Mouse (Mus musculus) limb, embryonic 11.5 days (tissue): Measurements from ENCODE around the gene Tor1aip1. TPM values are rescaled to one million over a fixed set of nuclear protein-coding genes. Genes with fewer than 3 reads are reported as not detected.
"Not testable (repeated sequence)": the region's sequence is repeated elsewhere in the genome, so short reads cannot be mapped to it uniquely, and the experiment has no call there.

Experiments used
- ATAC-seq: fragments of 200-750 bp; cut with Nextera tagmentation; 2 replicates; pipeline ENCODE4 v1.8.0; 2017; ENCODE audit warnings: low read depth; ENCODE audit not compliant: insufficient number of reproducible peaks, low FRiP score, low TSS enrichment
- DNase-seq: peaks from one replicate; pipeline ENCODE4 v3.0.0-alpha.2; 2015; ENCODE audit warnings: low spot score
- H3K27ac ChIP-seq: fragments of 300-500 bp; sonication (generic); replicated peaks from 2 replicates; pipeline ENCODE4 v1.5.1; 2014; ENCODE audit warnings: low read depth, mild to moderate bottlenecking, low read length
- H3K27me3 ChIP-seq: fragments of 300-500 bp; sonication (generic); 2 replicates; pipeline ENCODE4 v1.6.1; 2014; ENCODE audit warnings: mild to moderate bottlenecking, low read length, mixed read lengths; ENCODE audit not compliant: control insufficient read depth, insufficient read depth
- H3K36me3 ChIP-seq: fragments of 300-500 bp; sonication (generic); 2 replicates; pipeline ENCODE4 v1.6.1; 2014; ENCODE audit warnings: mild to moderate bottlenecking, low read length, moderate library complexity, mixed read lengths; ENCODE audit not compliant: control insufficient read depth, insufficient read depth
- H3K4me1 ChIP-seq: fragments of 300-500 bp; sonication (generic); 2 replicates; pipeline ENCODE4 v1.6.1; 2014; ENCODE audit warnings: low read length, mixed read lengths; ENCODE audit not compliant: control insufficient read depth, insufficient read depth
- H3K4me2 ChIP-seq: fragments of 300-500 bp; sonication (generic); 2 replicates; pipeline ENCODE4 v1.6.1; 2014; ENCODE audit warnings: low read depth, mild to moderate bottlenecking, moderate library complexity; ENCODE audit not compliant: severe bottlenecking
- H3K4me3 ChIP-seq: fragments of 300-500 bp; sonication (generic); 2 replicates; pipeline ENCODE4 v1.5.1; 2014; ENCODE audit warnings: low read depth, low read length
- H3K9ac ChIP-seq: fragments of 300-500 bp; sonication (generic); 2 replicates; pipeline ENCODE4 v1.6.1; 2014; ENCODE audit warnings: mild to moderate bottlenecking, low read length
- H3K9me3 ChIP-seq: fragments of 300-500 bp; sonication (generic); 2 replicates; pipeline ENCODE4 v1.6.1; 2016; ENCODE audit warnings: low read length; ENCODE audit not compliant: control insufficient read depth
- WGBS: fragments of 180-500 bp; shearing (Covaris S2); extraction: QIAGEN DNeasy Blood & Tissue Kit; methylation state at CpG from one replicate; pipeline ENCODE4 v1.1.7; 2014; 5-methylcytosine and 5-hydroxymethylcytosine counted together
- polyA plus RNA-seq: library from polyadenylated mRNA; unstranded; fragments of >200 nt; fragmentation: Nextera tagmentation; extraction: Ambion mirVana; gene quantifications from 2 replicates; pipeline ENCODE4 v1.2.1, GENCODE M21; 2014

The Tor1aip1 gene
- polyA plus RNA-seq, 1 experiment from 2014 or later, result 42.3 TPM

- Histone ChIP-seq H3K9ac (peak overlapping the region; percentile 53), H3K9me3 (no peaks in the 10 kb centered on the region), H3K36me3 (peaks cover 2% of the 10 kb centered on the region; the same call in 1 of the 2 replicates), H3K4me3 (peak overlapping the region; percentile 49), H3K27ac (no peak overlapping the region), H3K4me2 (peak overlapping the region; percentile 33), H3K4me1 (peaks cover 8% of the 10 kb centered on the region; the same call in 1 of the 2 replicates), H3K27me3 (no peaks in the 10 kb centered on the region)
- WGBS, result 2% methylated on average over 22 of the region's 22 CpGs
- ATAC-seq (peak; percentile 87), DNase-seq (peak; percentile 92)
Observed at GRCm38 (mm10) chr1:156040731-156041401, 4.6 kb upstream of the Tor1aip1 start.

- not testable (repeated sequence) for H3K4me1 ChIP-seq, H3K9me3 ChIP-seq, H3K4me2 ChIP-seq, DNase-seq, H3K9ac ChIP-seq, H3K4me3 ChIP-seq, H3K27ac ChIP-seq, H3K36me3 ChIP-seq, H3K27me3 ChIP-seq, ATAC-seq
- 67% methylated on average over 7 of the region's 7 CpGs for WGBS
Observed at GRCm38 (mm10) chr1:156039989-156040388, 3.7 kb upstream of the Tor1aip1 start.

DNA sequence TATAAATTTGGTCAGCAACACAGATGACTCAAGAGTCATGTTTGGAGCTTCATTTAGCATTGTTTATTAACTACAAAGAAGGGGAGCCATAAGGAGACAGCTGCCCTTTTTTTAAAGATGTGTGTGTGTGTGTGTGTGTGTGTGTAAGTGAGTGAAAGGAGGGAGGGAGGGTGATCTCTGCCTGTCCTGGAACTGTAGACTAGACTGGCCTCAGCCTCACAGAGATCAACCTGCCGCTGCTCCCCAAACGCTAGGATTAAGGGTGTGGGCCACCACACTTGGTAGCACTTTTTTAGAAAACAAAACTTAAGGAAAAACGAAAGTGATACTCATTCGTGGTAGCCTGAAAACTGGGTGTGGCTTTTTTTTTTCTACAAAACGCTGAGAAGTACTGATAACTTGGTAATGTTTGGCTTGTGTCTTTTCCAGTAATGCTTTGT lies 884 bp upstream of the Tor1aip1 start:
- WGBS, result 68% methylated on average over 5 of the region's 5 CpGs
- H3K4me3 ChIP-seq, result no peak overlapping the region
- no peak for ATAC-seq

GRCm38 (mm10) chr1:156035269-156035929 lies 881 bp downstream of the Tor1aip1 start, which contains the start of gene Tor1aip2:
Gene Tor1aip2, plus strand, starts transcription at chr1:156035403.
- Histone ChIP-seq H3K36me3 (peaks cover 8% of the 10 kb centered on the region; the same call in 1 of the 2 replicates), H3K4me2 (peak within 1 kb of the TSS; percentile 65), H3K4me3 (peak within 1 kb of the TSS; percentile 72), H3K27me3 (no peaks in the 10 kb centered on the region), H3K9me3 (no peaks in the 10 kb centered on the region), H3K4me1 (0 out of 2 replicates have a peak, but pooled peaks cover 5% of the 10 kb centered on the region), H3K27ac (peak within 1 kb of the TSS; percentile 99), H3K9ac (peak within 1 kb of the TSS; percentile 88)
- peak; percentile 91 for DNase-seq
- ATAC-seq, result peak; percentile 83
- under 1% methylated on average over 49 of the region's 59 CpGs for WGBS

More for the DNA sequence above, 884 bp upstream of the Tor1aip1 start:
- H3K9me3 ChIP-seq, result no peaks in the 10 kb centered on the region
- H3K9ac ChIP-seq, result no peak overlapping the region
- H3K4me2 ChIP-seq, result no peak overlapping the region
- DNase-seq, result no peak
- H3K4me1 ChIP-seq, result peaks cover 9% of the 10 kb centered on the region; the same call in 1 of the 2 replicates
- no peaks in the 10 kb centered on the region for H3K27me3 ChIP-seq
- 0 out of 2 replicates have a peak overlapping the region, but pooled peaks have one; percentile 45 for H3K27ac ChIP-seq
- peaks cover 5% of the 10 kb centered on the region; the same call in 1 of the 2 replicates for H3K36me3 ChIP-seq

GRCm38 (mm10) chr1:156034661-156035060 lies 1.6 kb downstream of the Tor1aip1 start:
- Histone ChIP-seq H3K36me3 (peaks cover 10% of the 10 kb centered on the region; the same call in 1 of the 2 replicates), H3K9me3 (no peaks in the 10 kb centered on the region), H3K4me3 (peak overlapping the region; percentile 72), H3K9ac (peak overlapping the region; percentile 88), H3K4me2 (peak overlapping the region; percentile 65), H3K27me3 (no peaks in the 10 kb centered on the region), H3K27ac (no peak overlapping the region), H3K4me1 (0 out of 2 replicates have a peak, but pooled peaks cover 5% of the 10 kb centered on the region)
- WGBS, result 38% methylated on average over 1 of the region's 1 CpGs
- ATAC-seq (no peak), DNase-seq (no peak)

GRCm38 (mm10) chr1:156033921-156034320 lies 2.4 kb downstream of the Tor1aip1 start:
- H3K4me1 ChIP-seq, result 0 out of 2 replicates have a peak, but pooled peaks cover 5% of the 10 kb centered on the region
- no peak overlapping the region for H3K27ac ChIP-seq
- H3K4me3 ChIP-seq, result no peak overlapping the region; the same call in 1 of the 2 replicates
- ATAC-seq (no peak), DNase-seq (no peak)
- H3K36me3 ChIP-seq, result peaks cover 12% of the 10 kb centered on the region; the same call in 1 of the 2 replicates
- WGBS, result 98% methylated on average over 7 of the region's 7 CpGs
- no peak overlapping the region for H3K9ac ChIP-seq
- no peak overlapping the region for H3K4me2 ChIP-seq
- H3K9me3 ChIP-seq, result no peaks in the 10 kb centered on the region
- H3K27me3 ChIP-seq, result no peaks in the 10 kb centered on the region

- DNase-seq, result no peak
- whole genome bisulfite sequencing, result 92% methylated on average over 4 of the region's 4 CpGs
- Histone ChIP-seq H3K27me3 (no peaks in the 10 kb centered on the region), H3K9me3 (no peaks in the 10 kb centered on the region), H3K4me1 (no peaks in the 10 kb centered on the region), H3K36me3 (peaks cover 9% of the 10 kb centered on the region), H3K4me3 (no peak overlapping the region), H3K9ac (no peak overlapping the region), H3K4me2 (no peak overlapping the region), H3K27ac (no peak overlapping the region)
- no peak for ATAC-seq
Observed at GRCm38 (mm10) chr1:156028340-156028975, 7.8 kb downstream of the Tor1aip1 start.

- WGBS, result 94% methylated on average over 3 of the region's 3 CpGs
- ATAC-seq, result no peak
- Histone ChIP-seq H3K4me3 (no peak overlapping the region), H3K27ac (no peak overlapping the region), H3K27me3 (no peaks in the 10 kb centered on the region), H3K9me3 (no peaks in the 10 kb centered on the region), H3K36me3 (peaks cover 7% of the 10 kb centered on the region), H3K9ac (no peak overlapping the region), H3K4me1 (no peaks in the 10 kb centered on the region), H3K4me2 (no peak overlapping the region)
- DNase-seq, result no peak
Observed at GRCm38 (mm10) chr1:156027849-156028248, 8.4 kb downstream of the Tor1aip1 start.
